9 mouse cellular contexts compared by ENCODE assay signal in the genomic region with DNA sequence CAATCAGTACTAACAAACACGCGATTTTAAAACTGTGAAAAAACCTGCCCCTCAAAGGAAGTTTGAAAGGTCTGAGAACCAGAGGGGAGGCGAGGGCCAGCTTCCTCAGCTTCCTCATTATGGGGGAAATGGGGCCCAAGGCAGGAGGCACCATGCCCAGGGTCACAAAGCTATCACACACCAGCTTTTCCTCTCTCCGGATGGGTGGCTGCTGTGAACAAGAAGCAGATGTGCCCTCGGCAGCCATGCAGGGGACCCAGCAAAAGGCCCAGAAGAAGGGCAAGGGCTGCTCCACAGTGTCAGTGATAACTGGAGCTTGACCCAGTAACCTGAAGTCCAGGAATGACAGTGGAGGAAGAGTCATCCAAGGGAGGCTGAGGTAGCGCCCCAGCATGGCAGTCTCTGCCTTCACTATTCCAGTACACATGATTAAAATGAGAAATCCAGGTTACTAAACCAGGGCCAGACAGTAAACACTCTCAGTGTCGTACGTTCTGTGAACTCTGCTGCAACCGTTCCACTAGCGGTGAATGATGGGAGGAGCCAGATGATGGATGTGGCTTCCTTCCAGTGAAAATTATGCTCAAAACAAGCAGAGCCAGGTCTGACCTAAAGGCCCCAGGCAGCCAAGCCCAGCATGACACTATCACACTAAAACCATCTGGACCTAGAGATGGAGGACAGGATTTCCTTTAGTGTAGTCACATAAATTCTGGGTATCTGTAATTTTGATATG. TPM values are rescaled to one million over a fixed set of nuclear protein-coding genes. Genes with fewer than 3 reads are reported as not detected.
DNase-seq lines count a peak whose midpoint lies in the region; ATAC-seq and TF ChIP-seq lines count a peak whose summit lies in the region.
"Had no signal": no experiment of that assay in that cellular context is flagged by ENCODE, and none has a peak within 500 bp of the region (broad histone marks: within the 10 kb centered on the region; RNA-seq: fewer than 3 reads in every experiment).

No protein-coding gene starts in this region.

- 44% methylated on average over 10 of the region's 10 CpGs for WGBS in intestine, embryonic 15.5 days
- WGBS in liver, postnatal 0 days (ENCODE audit: insufficient replicate concordance): 19% methylated on average over 10 of the region's 10 CpGs

- no peak overlapping the region for H3K4me3 ChIP-seq in intestine, embryonic 15.5 days (replicated peaks)
- no peak overlapping the region for H3K4me3 ChIP-seq in liver, postnatal 0 days (ENCODE audit: low read depth, low read length)
- H3K4me3 ChIP-seq: limb, embryonic 15.5 days had no signal

- H3K36me3 ChIP-seq in intestine, embryonic 15.5 days: no peaks in the 10 kb centered on the region
- peaks cover 9% of the 10 kb centered on the region; the same call in 1 of the 2 replicates for H3K36me3 ChIP-seq in liver, postnatal 0 days (replicated peaks; ENCODE audit: insufficient read depth, low read length)
- H3K36me3 ChIP-seq: limb, embryonic 15.5 days had no signal

- intact Hi-C loops in left cerebral cortex, postnatal 4 days (cut with DNase I): no loop called here
- intact Hi-C loops in left cerebral cortex, postnatal 36 days (cut with DNase I): no loop called here

- ATAC-seq in intestine, embryonic 15.5 days: no peak; the same call in 1 of the 2 replicates
- ATAC-seq in liver, postnatal 0 days: peak; percentile 90

- H3K27ac ChIP-seq in intestine, embryonic 15.5 days: peak overlapping the region; percentile 22
- peak overlapping the region; percentile 95 for H3K27ac ChIP-seq in liver, postnatal 0 days (ENCODE audit: low read depth)
- H3K27ac ChIP-seq: limb, embryonic 15.5 days had no signal

- H3K4me2 ChIP-seq in intestine, embryonic 15.5 days (replicated peaks): no peak overlapping the region
- peak overlapping the region; percentile 51 for H3K4me2 ChIP-seq in liver, postnatal 0 days (ENCODE audit: low read depth, low read length)
- H3K4me2 ChIP-seq: limb, embryonic 15.5 days had no signal

- H3K4me1 ChIP-seq in intestine, embryonic 15.5 days (replicated peaks): peaks cover 18% of the 10 kb centered on the region
- peaks cover 76% of the 10 kb centered on the region for H3K4me1 ChIP-seq in liver, postnatal 0 days (ENCODE audit: insufficient read depth)

- no peak overlapping the region for H3K9ac ChIP-seq in intestine, embryonic 15.5 days
- H3K9ac ChIP-seq in liver, postnatal 0 days (replicated peaks): peak overlapping the region; percentile 3
- H3K9ac ChIP-seq: limb, embryonic 15.5 days had no signal

- TF ChIP-seq CTCF in liver, postnatal 0 days (IDR thresholded peaks at IDR 0.05; ENCODE audit: low read depth): no peak

- no peaks in the 10 kb centered on the region for H3K9me3 ChIP-seq in intestine, embryonic 15.5 days
- H3K9me3 ChIP-seq in liver, postnatal 0 days (ENCODE audit: low read length): no peaks in the 10 kb centered on the region
- H3K9me3 ChIP-seq: limb, embryonic 15.5 days had no signal

- TF ChIP-seq EP300 in liver, postnatal 0 days (IDR thresholded peaks at IDR 0.05; ENCODE audit: low read depth): 0 out of 2 replicates have a peak, but pooled peaks have one; percentile 41

- peak; percentile 30 for DNase-seq in left cerebral cortex, postnatal 4 days
- DNase-seq in left cerebral cortex, postnatal 36 days (ENCODE audit: low spot score in 2 of 2): no peak
- peak; percentile 74 for DNase-seq in embryo, embryonic 10 days (ENCODE audit: low spot score)
- peak; percentile 66 for DNase-seq in liver, postnatal 0 days
- peak; percentile 38 for DNase-seq in thymus, postnatal 14 days
- no peak for DNase-seq in cerebellum, adult 11-12 months
- no peak for DNase-seq in frontal cortex, postnatal 14 days (ENCODE audit: low spot score in 2 of 2)

- H3K27me3 ChIP-seq in intestine, embryonic 15.5 days (replicated peaks): no peaks in the 10 kb centered on the region
- H3K27me3 ChIP-seq in liver, postnatal 0 days (ENCODE audit: insufficient read depth, low read length): no peaks in the 10 kb centered on the region
- H3K27me3 ChIP-seq: limb, embryonic 15.5 days had no signal

RNA-seq across cellular contexts. Expression of gene Sh2d4b, which starts 31.5 kb away (rescaled TPM):
- total RNA-seq in left cerebral cortex, postnatal 4 days (2021): 10 to 100 TPM; 10.6 to 11.9 TPM
- total RNA-seq in left cerebral cortex, postnatal 36 days (2021): 1 to 10 TPM; 2.7 to 7.9 TPM
- 0.13 and 0.14 TPM in 2 replicates for polyA plus RNA-seq in intestine, embryonic 15.5 days (2015; fragmentation: Nextera tagmentation; extraction: Ambion mirVana)
- 0.05 and 0.13 TPM in 2 replicates for polyA plus RNA-seq in liver, postnatal 0 days (2015; fragmentation: Nextera tagmentation; extraction: Ambion mirVana)

RNA-seq across cellular contexts. Expression of gene Tspan14, which starts 42.1 kb away (rescaled TPM):
- 10 to 100 TPM; 81.9 to 86.2 TPM for total RNA-seq in left cerebral cortex, postnatal 4 days (2021)
- 10 to 100 TPM; 54.2 to 56.6 TPM for total RNA-seq in left cerebral cortex, postnatal 36 days (2021)
- 56.8 and 61.0 TPM in 2 replicates for polyA plus RNA-seq in intestine, embryonic 15.5 days (2015; fragmentation: Nextera tagmentation; extraction: Ambion mirVana)
- polyA plus RNA-seq in liver, postnatal 0 days (2015; fragmentation: Nextera tagmentation; extraction: Ambion mirVana): 22.0 and 24.9 TPM in 2 replicates

Comparison
In these comparisons a context has a peak if more than half of its experiments do, and no peak if none do; other contexts are left out.
1. DNase-seq: peak in left cerebral cortex, postnatal 4 days (single experiment), embryo, embryonic 10 days (single experiment), liver, postnatal 0 days (single experiment) and thymus, postnatal 14 days (single experiment); none in left cerebral cortex, postnatal 36 days (0 of 2), cerebellum, adult 11-12 months (single experiment) and frontal cortex, postnatal 14 days (0 of 2).